Mouse (Mus musculus) intestine, embryonic 16.5 days (tissue): ENCODE measurements around the gene Zfpm1. TPM values are rescaled to one million over a fixed set of nuclear protein-coding genes. Genes with fewer than 3 reads are reported as not detected.
A peak's percentile ranks its signal among the peaks of the same experiment; 100 is the strongest.

Experiments used
- ATAC-seq: fragments of 200-750 bp; cut with Nextera tagmentation; 2 replicates; pipeline ENCODE4 v1.8.0; 2017; ENCODE audit warnings: moderate TSS enrichment, moderate library complexity
- H3K27ac ChIP-seq: fragments of 300-500 bp; sonication (generic); 2 replicates; pipeline ENCODE4 v1.5.1; 2014; ENCODE audit warnings: mild to moderate bottlenecking, low read length
- H3K27me3 ChIP-seq: fragments of 300-500 bp; sonication (generic); replicated peaks from 2 replicates; pipeline ENCODE4 v1.6.1; 2014; ENCODE audit warnings: low read length, control low read depth, mixed read lengths; ENCODE audit not compliant: control insufficient read depth, insufficient read depth
- H3K36me3 ChIP-seq: fragments of 300-500 bp; sonication (generic); 2 replicates; pipeline ENCODE4 v1.6.1; 2014; ENCODE audit warnings: low read length, control low read depth; ENCODE audit not compliant: control insufficient read depth, insufficient read depth
- H3K4me1 ChIP-seq: fragments of 300-500 bp; sonication (generic); 2 replicates; pipeline ENCODE4 v1.6.1; 2014; ENCODE audit warnings: low read length, control low read depth, mixed read lengths; ENCODE audit not compliant: control insufficient read depth, insufficient read depth
- H3K4me2 ChIP-seq: fragments of 300-500 bp; sonication (generic); 2 replicates; pipeline ENCODE4 v1.6.1; 2014; ENCODE audit warnings: low read depth, low read length, control low read depth
- H3K4me3 ChIP-seq: fragments of 300-500 bp; sonication (generic); 2 replicates; pipeline ENCODE4 v1.5.1; 2014; ENCODE audit warnings: mild to moderate bottlenecking, low read length
- H3K9ac ChIP-seq: fragments of 300-500 bp; sonication (generic); 2 replicates; pipeline ENCODE4 v1.6.1; 2014; ENCODE audit warnings: low read depth, low read length
- H3K9me3 ChIP-seq: fragments of 300-500 bp; sonication (generic); 2 replicates; pipeline ENCODE4 v1.6.1; 2016; ENCODE audit warnings: low read length, control low read depth; ENCODE audit not compliant: control insufficient read depth
- WGBS: fragments of 180-500 bp; shearing (Covaris S2); extraction: QIAGEN DNeasy Blood & Tissue Kit; methylation state at CpG from one replicate; pipeline ENCODE4 v1.1.7; 2014; 5-methylcytosine and 5-hydroxymethylcytosine counted together
- polyA plus RNA-seq: library from polyadenylated mRNA; unstranded; fragments of >200 nt; fragmentation: Nextera tagmentation; extraction: Ambion mirVana; gene quantifications from 2 replicates; pipeline ENCODE4 v1.2.1, GENCODE M21; 2015

Gene Zfpm1
- polyA plus RNA-seq, 1 experiment from 2014 or later = 2.6 TPM

- Histone ChIP-seq H3K9me3 (no peaks in the 10 kb centered on the region), H3K27ac (no peak overlapping the region), H3K4me2 (no peak overlapping the region), H3K4me1 (0 out of 2 replicates have a peak, but pooled peaks cover 2% of the 10 kb centered on the region), H3K27me3 (peaks cover 8% of the 10 kb centered on the region; the same call in 1 of the 2 replicates), H3K4me3 (no peak overlapping the region), H3K9ac (no peak overlapping the region), H3K36me3 (no peaks in the 10 kb centered on the region)
- WGBS = 72% methylated on average over 1 of the region's 1 CpGs
- no peak for ATAC-seq
These were observed 30.2 kb upstream of the Zfpm1 start for GRCm38 (mm10) chr8:122251739-122252138.

GRCm38 (mm10) chr8:122252366-122252765, 29.6 kb upstream of the Zfpm1 start:
- no peak overlapping the region for H3K9ac ChIP-seq
- WGBS = 61% methylated on average over 5 of the region's 5 CpGs
- no peaks in the 10 kb centered on the region for H3K36me3 ChIP-seq
- no peaks in the 10 kb centered on the region for H3K4me1 ChIP-seq
- no peaks in the 10 kb centered on the region for H3K9me3 ChIP-seq
- H3K27ac ChIP-seq = no peak overlapping the region
- peaks cover 8% of the 10 kb centered on the region; the same call in 1 of the 2 replicates for H3K27me3 ChIP-seq
- no peak overlapping the region for H3K4me2 ChIP-seq
- no peak overlapping the region for H3K4me3 ChIP-seq
- ATAC-seq = no peak

DNA sequence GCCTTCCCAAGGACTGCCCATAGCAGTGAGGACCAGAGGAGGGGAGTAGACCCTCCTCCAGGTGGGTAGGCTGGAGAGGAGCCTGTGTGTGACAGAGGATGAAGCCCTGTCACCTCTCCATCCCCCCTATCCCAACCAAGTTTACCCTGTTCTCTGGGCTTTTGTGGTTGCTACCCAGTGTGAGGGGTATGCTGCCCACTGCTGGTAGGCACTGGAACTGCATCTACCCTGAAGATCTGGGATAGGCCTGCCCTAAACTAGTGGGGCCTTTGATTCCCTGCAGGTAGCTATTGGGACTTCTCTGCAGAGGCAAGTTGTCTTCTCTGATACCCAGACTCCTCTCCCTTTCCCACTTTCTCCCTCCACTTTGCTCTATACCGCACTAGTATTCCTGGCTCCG, 22.6 kb upstream of the Zfpm1 start:
- Histone ChIP-seq H3K36me3 (no peaks in the 10 kb centered on the region), H3K4me1 (no peaks in the 10 kb centered on the region), H3K4me3 (no peak overlapping the region), H3K9ac (no peak overlapping the region), H3K27ac (no peak overlapping the region), H3K9me3 (no peaks in the 10 kb centered on the region), H3K4me2 (no peak overlapping the region), H3K27me3 (peaks cover 19% of the 10 kb centered on the region; the same call in 1 of the 2 replicates)
- peak; percentile 47 for ATAC-seq
- WGBS = 73% methylated on average over 2 of the region's 2 CpGs

DNA sequence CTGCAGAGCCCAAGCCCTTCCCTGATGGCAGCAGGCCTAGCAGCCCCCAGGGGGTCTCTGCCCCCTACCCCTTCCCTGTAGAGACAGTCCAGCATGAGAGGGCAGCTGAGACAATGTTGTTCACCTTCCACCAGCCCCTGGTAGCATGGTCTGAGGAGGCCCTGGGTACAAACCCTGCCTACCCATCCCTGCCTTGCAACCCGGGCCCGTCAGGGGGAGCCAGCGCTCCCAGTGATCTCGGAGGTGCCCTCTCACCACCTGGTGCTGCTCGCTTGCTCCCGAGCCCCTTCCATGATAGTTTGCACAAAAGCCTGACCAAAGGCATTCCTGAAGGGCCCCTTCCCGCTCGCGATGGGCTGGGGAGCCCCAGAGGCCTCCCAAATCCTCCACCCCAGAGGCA, 21.2 kb upstream of the Zfpm1 start:
- no peak overlapping the region for H3K9ac ChIP-seq
- no peaks in the 10 kb centered on the region for H3K36me3 ChIP-seq
- 56% methylated on average over 9 of the region's 9 CpGs for WGBS
- peaks cover 16% of the 10 kb centered on the region; the same call in 1 of the 2 replicates for H3K27me3 ChIP-seq
- H3K9me3 ChIP-seq = no peaks in the 10 kb centered on the region
- no peak overlapping the region for H3K27ac ChIP-seq
- no peak overlapping the region for H3K4me3 ChIP-seq
- H3K4me1 ChIP-seq = no peaks in the 10 kb centered on the region
- ATAC-seq = no peak
- H3K4me2 ChIP-seq = no peak overlapping the region

- Histone ChIP-seq H3K9ac (no peak overlapping the region), H3K9me3 (no peaks in the 10 kb centered on the region), H3K4me3 (no peak overlapping the region), H3K4me1 (no peaks in the 10 kb centered on the region), H3K4me2 (no peak overlapping the region), H3K27me3 (peaks cover 11% of the 10 kb centered on the region; the same call in 1 of the 2 replicates), H3K36me3 (no peaks in the 10 kb centered on the region), H3K27ac (no peak overlapping the region)
- ATAC-seq = no peak
- WGBS = 61% methylated on average over 16 of the region's 16 CpGs
These were observed 19.1 kb upstream of the Zfpm1 start for GRCm38 (mm10) chr8:122262835-122263234.

DNA sequence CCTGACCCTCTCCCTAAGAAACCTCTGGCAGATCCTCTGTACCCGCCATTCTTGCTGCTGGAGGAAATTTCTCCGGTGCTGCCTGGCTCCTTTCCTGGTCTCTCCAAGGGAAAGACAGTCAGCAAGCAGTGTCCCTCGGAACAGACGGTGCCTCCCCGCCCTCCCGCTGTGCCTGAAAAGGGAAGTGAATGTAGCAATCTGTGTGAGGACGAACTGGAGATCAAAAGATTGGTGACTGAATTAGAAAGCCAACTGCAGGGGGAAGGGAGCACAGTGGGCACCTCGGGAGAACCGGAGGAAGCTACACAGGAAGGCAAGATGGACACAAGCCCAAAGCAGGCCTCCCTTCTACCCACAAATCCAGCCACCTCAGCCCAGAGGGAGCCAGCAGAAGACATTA, 17.7 kb upstream of the Zfpm1 start:
- Histone ChIP-seq H3K4me3 (no peak overlapping the region), H3K27me3 (peaks cover 14% of the 10 kb centered on the region; the same call in 1 of the 2 replicates), H3K36me3 (no peaks in the 10 kb centered on the region), H3K4me2 (no peak overlapping the region), H3K9me3 (no peaks in the 10 kb centered on the region), H3K27ac (no peak overlapping the region), H3K4me1 (peaks cover 5% of the 10 kb centered on the region), H3K9ac (no peak overlapping the region)
- WGBS = 47% methylated on average over 9 of the region's 9 CpGs
- ATAC-seq = no peak

DNA sequence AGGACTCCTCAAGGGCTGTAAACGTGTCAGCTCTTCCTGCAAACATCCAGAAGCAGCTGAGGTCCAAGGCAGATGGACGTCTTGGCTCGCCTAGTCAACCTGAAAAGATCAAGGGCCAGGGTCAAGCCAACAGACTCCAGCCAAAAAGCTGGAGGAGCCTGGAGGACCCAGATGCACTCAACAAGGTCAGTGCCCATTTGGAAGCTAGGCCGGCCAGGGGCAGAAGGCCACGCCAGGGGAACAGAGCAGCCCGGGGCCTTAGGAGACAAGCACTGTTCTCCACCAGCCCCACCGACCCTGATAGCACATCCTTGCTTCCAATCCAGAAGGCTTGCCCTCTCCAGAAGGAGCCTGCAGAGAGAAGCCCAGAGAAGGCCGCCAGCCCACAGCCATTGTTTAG, 16.4 kb upstream of the Zfpm1 start:
- H3K9me3 ChIP-seq = no peaks in the 10 kb centered on the region
- peaks cover 5% of the 10 kb centered on the region for H3K4me1 ChIP-seq
- H3K27ac ChIP-seq = no peak overlapping the region
- H3K27me3 ChIP-seq = peaks cover 14% of the 10 kb centered on the region; the same call in 1 of the 2 replicates
- no peak overlapping the region for H3K9ac ChIP-seq
- 83% methylated on average over 8 of the region's 8 CpGs for WGBS
- ATAC-seq = no peak
- no peaks in the 10 kb centered on the region for H3K36me3 ChIP-seq
- no peak overlapping the region for H3K4me3 ChIP-seq
- no peak overlapping the region for H3K4me2 ChIP-seq

GRCm38 (mm10) chr8:122266867-122267266, 15.1 kb upstream of the Zfpm1 start:
- no peak for ATAC-seq
- H3K9me3 ChIP-seq = no peaks in the 10 kb centered on the region
- WGBS = 71% methylated on average over 13 of the region's 13 CpGs
- H3K27ac ChIP-seq = no peak overlapping the region
- peaks cover 14% of the 10 kb centered on the region; the same call in 1 of the 2 replicates for H3K27me3 ChIP-seq
- H3K4me1 ChIP-seq = peaks cover 5% of the 10 kb centered on the region
- no peaks in the 10 kb centered on the region for H3K36me3 ChIP-seq
- H3K9ac ChIP-seq = no peak overlapping the region
- H3K4me2 ChIP-seq = no peak overlapping the region
- H3K4me3 ChIP-seq = no peak overlapping the region

DNA sequence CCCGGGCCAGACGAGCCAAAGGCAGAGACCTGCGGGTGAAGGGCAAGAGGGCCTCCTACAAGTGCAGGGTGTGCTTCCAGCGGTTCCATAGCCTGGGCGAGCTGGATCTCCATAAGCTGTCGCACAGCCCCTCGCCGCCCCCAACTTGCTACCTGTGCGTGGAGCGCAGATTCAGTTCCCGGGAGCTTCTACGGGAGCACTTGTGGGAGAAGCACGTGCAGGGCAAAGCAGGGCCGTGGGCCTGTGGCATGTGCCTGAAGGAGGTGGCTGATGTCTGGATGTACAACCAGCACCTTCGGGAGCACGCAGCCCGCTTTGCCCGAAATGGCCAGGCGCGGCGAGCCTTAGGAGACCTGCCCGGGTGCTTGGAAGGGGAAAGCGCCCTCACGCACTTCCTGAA, 13.1 kb upstream of the Zfpm1 start:
- ATAC-seq = no peak
- no peaks in the 10 kb centered on the region for H3K36me3 ChIP-seq
- 0 out of 2 replicates have a peak, but pooled peaks cover 4% of the 10 kb centered on the region for H3K27me3 ChIP-seq
- peak overlapping the region; percentile 70 for H3K9ac ChIP-seq
- H3K4me1 ChIP-seq = peaks cover 12% of the 10 kb centered on the region
- WGBS = 63% methylated on average over 24 of the region's 24 CpGs
- no peaks in the 10 kb centered on the region for H3K9me3 ChIP-seq
- H3K27ac ChIP-seq = no peak overlapping the region
- peak overlapping the region; percentile 48 for H3K4me3 ChIP-seq
- peak overlapping the region; percentile 81 for H3K4me2 ChIP-seq

DNA sequence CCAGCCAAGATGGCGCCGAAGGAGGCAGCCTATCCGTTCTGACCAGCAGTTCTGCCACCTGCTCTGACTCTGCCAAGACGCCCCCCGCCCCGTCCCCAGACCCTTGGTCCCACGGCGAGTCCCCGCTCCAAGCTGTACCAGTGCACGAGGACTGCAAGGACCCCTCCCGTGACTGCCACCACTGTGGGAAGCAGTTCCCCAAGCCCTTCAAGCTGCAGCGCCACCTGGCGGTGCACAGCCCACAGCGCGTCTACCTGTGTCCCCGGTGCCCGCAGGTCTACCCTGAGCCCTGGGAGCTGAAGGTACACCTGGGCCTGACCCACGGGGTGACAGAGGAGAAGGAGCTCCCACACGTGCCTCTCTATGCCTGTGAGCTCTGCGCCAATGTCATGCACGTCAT, 12.5 kb upstream of the Zfpm1 start:
- H3K36me3 ChIP-seq = no peaks in the 10 kb centered on the region
- peaks cover 16% of the 10 kb centered on the region for H3K4me1 ChIP-seq
- ATAC-seq = peak; percentile 67
- peak overlapping the region; percentile 81 for H3K4me2 ChIP-seq
- H3K9ac ChIP-seq = peak overlapping the region; percentile 70
- peak overlapping the region; percentile 48 for H3K4me3 ChIP-seq
- H3K27me3 ChIP-seq = 0 out of 2 replicates have a peak, but pooled peaks cover 3% of the 10 kb centered on the region
- no peaks in the 10 kb centered on the region for H3K9me3 ChIP-seq
- 5% methylated on average over 21 of the region's 21 CpGs for WGBS
- no peak overlapping the region for H3K27ac ChIP-seq
